Mouse (Mus musculus): ENCODE measurements around the gene Tmem98.

- TF ChIP-seq CTCF (IDR thresholded peaks at IDR 0.05; ENCODE audit: extremely low read depth, insufficient read depth, insufficient read length, insufficient replicate concordance) (no peak), POLR2A (IDR thresholded peaks at IDR 0.05; ENCODE audit: low read depth, low read length) (no peak)
Measured at GRCm38 (mm10) chr11:80766068-80766467, 43.9 kb upstream of the Tmem98 start.

All from spleen, adult 2 months (tissue).